Mouse (Mus musculus) liver, postnatal 0 days (tissue): ENCODE data around the gene Vsig10.

ENCODE experiments used
- CTCF ChIP-seq: sonication (generic); IDR thresholded peaks from 2 replicates; pipeline ENCODE4 v1.5.1; 2016; ENCODE audit warnings: antibody characterized with exemption, low read depth
- EP300 ChIP-seq: IDR thresholded peaks from 2 replicates; pipeline ENCODE4 v1.6.1; 2016; ENCODE audit warnings: antibody characterized with exemption, low read depth, mild to moderate bottlenecking

DNA sequence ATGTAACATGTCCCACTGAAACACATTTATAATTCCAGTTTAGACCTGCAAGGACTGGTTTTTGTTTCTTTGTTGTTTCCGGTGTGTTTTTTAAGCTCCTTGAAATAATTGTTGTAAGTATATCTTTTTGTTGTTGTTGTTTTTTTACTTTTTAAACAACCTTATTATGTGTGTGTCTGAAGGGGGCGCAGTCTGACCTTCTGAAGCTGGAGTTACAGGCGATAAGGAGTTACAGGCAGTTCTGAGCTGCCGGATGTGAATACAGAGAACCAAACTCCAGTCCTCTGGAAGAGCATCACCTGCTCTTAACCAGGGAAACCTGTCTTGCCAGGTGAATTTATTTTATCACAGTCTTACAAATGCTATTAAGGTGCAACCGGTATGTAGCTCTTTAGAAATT lies 13.1 kb upstream of the Vsig10 start:
- TF ChIP-seq CTCF: no peak
- TF ChIP-seq EP300: no peak
